Mouse (Mus musculus) layer of hippocampus, postnatal 36 days (tissue): ENCODE results near the gene Tia1. TPM values are rescaled to one million over a fixed set of nuclear protein-coding genes. Genes with fewer than 3 reads are reported as not detected.
A peak's percentile ranks its signal among the peaks of the same experiment; 100 is the strongest.
"Not testable (repeated sequence)": the region's sequence is repeated elsewhere in the genome, so short reads cannot be mapped to it uniquely, and the experiment has no call there.

Experiments used
- DNase-seq, 2 experiments: peaks; one replicate each; pipeline ENCODE4 v3.0.0; 2022
- total RNA-seq, 2 experiments: library from RNA; stranded (reverse); gene quantifications; 2 replicates each; pipeline ENCODE4 v1.2.3; 2021

Gene Tia1
- total RNA-seq, result 100 to 1,000 TPM; 131 to 154 TPM

DNA sequence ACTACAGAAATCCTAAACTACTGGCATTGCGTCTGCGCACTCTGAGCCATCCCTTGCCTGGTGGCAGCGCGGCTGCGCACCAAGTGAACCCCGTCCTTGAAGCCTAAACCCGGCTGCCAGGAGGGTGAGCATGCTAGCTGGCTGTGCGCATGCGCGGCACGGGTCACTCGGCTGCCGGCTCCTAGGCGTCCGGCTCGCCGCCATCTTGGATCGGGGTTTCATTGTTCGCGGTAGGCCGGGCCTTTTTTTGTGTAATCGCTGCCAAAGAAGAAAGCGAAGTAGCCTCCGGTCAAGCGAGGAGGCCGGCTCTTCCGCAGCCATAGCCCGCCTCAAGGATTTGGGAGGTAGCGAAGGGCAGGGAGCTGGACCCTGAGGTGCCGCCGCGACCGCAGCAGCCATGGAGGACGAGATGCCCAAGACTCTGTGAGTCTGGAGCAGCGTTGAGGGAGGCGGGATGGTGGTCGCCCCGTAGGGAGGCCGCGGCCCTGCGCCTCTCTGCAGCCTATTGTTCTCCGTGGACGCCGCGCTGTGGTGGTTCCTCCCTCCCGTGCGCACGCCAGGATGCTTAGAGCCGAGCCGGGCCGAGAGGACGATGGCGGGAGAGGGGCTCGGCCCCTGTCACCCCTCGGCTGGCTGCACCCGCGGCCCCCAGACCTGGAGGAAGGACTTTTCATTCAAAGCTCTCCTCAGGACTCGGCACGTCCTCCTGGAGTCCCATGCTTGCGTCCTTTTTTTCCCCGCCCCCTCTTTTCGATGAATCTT, at the start of gene Tia1:
TSS of gene Tia1 (plus strand) at position 120 of the 762 bp plus-strand sequence.
- peak; percentile 96 to 97 for DNase-seq

- no peak for DNase-seq
Observed at GRCm38 (mm10) chr6:86354948-86355347, 49.1 kb upstream of the Tia1 start.

GRCm38 (mm10) chr6:86356956-86357355, 47.1 kb upstream of the Tia1 start:
- DNase-seq, result no peak

- DNase-seq, result no peak
Observed at GRCm38 (mm10) chr6:86360691-86361090, 43.3 kb upstream of the Tia1 start.

DNA sequence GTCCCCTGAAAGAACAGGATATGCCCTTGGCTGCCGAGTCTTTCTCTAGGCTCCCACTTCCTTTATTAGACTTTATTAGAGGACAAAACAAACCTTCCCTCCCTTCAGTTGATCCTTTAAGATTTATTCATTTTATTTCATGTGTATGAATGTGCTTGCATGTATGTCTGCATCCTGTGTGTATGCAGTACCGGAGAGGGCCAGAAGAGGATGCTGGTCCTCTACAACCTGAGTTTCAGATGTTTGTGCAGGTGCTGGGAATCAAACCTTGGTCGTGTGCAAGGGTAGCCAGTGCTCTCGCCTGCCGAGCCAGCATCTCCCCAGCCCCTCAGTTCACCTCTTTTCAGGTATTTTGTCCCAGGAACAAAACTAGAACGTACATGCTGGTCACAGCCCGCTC, 42.6 kb upstream of the Tia1 start:
- no peak for DNase-seq

GRCm38 (mm10) chr6:86364442-86365141, 39.4 kb upstream of the Tia1 start:
- DNase-seq, result peak; percentile 69 to 74

- peak; percentile 89 to 91 for DNase-seq
Observed at GRCm38 (mm10) chr6:86365371-86366124, 38.5 kb upstream of the Tia1 start, which contains the start of gene Fam136a. Gene Fam136a (plus strand): TSS chr6:86365646.

GRCm38 (mm10) chr6:86366125-86366852, 37.7 kb upstream of the Tia1 start:
- DNase-seq, result peak in 1 of 2 experiments; percentile 54

DNA sequence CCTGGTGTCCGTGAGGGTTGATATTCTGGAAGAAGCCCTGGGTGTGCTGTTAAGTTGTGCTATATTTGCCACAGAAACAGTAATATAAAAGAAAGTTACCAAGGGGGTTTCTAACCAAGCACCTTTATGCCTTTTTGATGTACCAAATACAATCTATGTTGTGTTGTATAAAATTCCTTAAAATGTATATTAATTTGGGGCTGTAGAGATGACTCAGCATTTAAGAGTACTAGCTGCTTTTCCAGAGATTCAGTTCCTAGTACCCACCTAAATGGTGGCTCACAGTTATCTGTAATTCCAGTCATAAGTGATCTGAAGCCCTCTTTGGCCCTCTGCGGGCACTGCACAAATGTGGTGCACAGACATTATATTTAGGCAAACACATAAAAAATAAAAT, 37.2 kb upstream of the Tia1 start:
- DNase-seq, result no peak

GRCm38 (mm10) chr6:86368479-86368878, 35.5 kb upstream of the Tia1 start:
- DNase-seq, result no peak

DNA sequence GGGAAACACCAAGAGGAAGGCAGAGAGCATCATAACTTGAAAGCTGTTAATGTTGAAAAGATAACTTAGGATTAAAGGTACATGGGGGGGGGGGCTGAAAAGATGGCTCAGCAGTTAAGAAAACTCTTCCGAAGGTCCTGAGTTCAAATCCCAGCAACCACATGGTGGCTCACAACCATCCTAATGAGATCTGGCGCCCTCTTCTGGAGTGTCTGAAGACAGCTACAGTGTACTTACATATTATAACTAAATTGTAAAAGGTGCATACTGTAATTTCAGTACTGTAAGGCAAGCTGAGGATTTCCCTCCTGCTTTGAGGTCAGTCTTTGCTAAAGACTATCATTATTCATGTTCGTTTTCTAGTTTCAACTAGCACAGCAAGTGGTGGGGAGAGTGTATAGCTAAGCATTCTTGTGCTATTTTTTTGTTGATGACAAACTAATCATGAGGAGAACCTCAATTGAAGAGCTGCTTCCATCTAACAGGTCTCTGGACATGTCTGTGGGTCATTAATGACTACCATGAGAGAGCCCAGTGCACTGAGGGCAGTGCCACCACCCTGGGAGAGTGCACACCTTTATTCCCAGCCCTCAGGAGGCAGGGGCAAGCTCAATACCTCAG, 33.8 kb upstream of the Tia1 start:
- DNase-seq, result no peak

DNA sequence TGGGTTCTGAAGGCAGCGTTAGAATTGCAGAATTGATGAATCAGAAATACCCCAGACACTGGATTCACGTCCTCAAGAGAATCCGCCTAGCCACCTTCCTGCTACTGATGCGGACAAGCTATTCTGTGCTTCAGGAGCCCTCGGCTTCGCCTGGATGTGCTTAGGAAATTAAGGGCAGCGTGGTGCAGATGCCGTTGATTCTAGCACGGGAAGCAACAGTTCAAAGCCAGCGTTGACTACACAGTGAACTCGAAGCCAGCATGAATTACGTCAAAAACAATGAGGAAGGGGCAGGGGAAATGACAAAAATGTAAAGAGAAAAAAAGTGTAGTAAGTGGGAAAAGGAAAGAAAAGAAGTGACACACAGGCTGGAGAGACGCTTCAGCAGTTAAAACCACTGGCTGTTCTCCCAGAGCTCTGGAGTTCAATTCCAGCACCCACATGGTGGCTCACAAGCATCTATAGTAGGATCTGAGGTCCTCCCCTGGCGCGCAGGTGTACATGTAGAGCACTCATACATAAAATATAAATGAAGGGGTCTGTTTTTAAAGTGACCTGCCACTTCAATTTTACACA, 33.2 kb upstream of the Tia1 start, which contains the start of gene Snrpg:
TSS of gene Snrpg (plus strand) at position 541 of the 576 bp plus-strand sequence.
- no peak for DNase-seq

- DNase-seq, result peak; percentile 96 to 97
Observed at GRCm38 (mm10) chr6:86371340-86371911, 32.6 kb upstream of the Tia1 start.

DNA sequence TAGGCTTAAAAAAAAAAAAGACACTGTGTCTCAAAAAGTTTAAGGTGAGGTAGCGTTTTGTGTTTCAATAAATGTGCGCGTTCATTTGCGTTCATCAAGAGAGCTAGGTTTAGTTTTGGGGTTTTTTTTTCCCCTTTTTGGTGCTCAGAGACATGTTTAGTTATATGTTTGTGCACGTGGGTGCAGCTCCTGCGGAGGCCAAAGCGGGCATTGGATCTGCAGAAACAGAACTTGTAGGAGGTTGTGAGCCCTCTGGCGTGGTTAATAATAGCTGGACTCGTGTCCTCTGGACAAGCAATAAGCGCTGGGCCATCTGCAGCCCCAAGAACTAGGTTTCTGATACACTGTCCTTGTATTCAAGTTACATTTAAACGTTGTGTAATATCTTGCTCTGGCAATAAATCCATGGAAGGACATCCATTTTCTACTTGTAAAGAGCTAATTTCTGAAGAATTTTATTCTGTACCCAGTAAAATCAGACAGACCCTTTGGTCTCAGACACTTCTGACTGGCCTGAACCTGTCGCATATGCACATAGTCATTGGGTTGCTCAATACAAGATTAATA, 32.0 kb upstream of the Tia1 start:
- DNase-seq, result no peak

DNA sequence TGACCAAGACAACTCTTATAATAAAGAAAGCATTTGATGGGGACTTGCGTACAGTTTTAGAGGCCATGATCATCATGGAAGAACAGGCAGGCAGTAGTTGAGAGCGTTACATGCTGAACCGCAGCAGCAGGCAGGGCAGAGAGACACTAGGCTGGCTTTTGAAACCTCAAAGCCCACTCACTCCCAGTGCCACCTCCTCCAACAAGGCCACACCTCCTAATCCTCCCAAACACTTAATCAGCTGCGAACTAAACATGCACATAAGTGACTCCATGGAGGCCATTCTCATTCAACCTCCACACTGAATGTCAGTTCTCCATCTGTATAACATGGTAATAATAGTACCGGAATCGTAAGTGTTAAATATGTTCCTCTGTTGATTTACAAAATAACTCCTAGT, 30.5 kb upstream of the Tia1 start:
- DNase-seq, result no peak

DNA sequence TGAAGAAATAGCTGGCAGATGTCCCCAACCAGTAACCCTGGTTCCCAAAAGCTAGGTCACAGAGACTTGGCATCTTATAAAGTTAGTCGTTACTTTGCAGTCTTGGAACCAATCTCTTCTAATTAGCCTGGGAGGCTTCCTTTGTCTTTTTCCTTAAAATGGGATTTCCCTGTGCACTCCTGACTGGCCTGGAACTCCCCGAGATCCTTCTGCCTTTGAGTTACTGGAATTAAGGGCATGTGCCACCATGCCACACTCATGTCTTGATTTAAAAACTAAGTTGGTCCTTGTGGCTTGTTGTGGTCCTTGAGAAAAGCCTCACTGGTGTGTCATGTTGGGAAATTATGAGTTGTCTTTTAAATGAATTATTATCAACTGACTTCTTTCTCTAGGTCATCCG, 25.7 kb upstream of the Tia1 start:
- DNase-seq, result no peak

- DNase-seq, result not testable (repeated sequence)
Observed at GRCm38 (mm10) chr6:86380112-86380511, 23.9 kb upstream of the Tia1 start.

DNA sequence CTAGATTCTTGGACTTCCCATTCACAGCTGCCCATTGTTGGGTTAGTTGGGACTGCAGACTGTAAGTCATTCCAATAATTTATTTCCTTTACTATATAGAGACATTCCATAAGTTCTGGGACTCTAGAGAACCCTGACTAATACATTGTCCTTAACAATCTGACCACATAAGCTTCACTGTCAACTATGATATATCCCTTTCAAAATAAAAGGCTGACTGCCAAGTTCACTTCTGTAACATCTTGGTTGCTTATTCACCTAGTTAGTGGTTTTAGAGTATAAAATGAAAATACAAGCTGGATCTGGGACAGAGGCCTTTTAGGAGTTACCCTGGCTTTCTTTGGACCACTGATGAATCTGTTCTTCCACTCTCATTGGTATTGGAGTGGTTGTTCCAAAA, 21.5 kb upstream of the Tia1 start:
- no peak for DNase-seq

DNA sequence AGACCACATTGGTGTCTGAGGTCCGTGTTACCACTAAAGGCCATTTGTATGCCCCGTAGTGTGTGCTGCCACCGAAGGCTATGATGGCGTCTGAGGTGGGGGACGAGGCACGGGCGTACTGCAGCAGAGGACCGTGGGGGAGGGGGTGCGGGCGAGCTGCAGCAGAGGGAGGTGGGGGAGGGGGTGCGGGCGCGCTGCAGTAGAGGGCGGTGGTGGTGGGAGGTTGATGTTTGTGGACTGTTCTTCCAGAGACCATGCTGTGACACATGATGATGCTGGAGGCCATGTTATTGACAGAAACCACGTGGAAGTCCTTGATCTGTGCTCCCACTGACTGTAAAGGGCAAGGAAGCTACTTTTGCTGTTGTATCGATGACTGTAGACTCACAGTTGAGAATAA, 20.6 kb upstream of the Tia1 start:
- DNase-seq, result no peak

- no peak for DNase-seq
Observed at GRCm38 (mm10) chr6:86384692-86385091, 19.3 kb upstream of the Tia1 start.
